Mouse (Mus musculus) left cerebral cortex, adult 18-20 months (tissue): ENCODE data around the gene Psd. TPM values are rescaled to one million over a fixed set of nuclear protein-coding genes. Genes with fewer than 3 reads are reported as not detected.

Source experiments
- DNase-seq, 2 experiments: peaks; one replicate each; pipeline ENCODE4 v3.0.0; 2021 to 2022; ENCODE audit warnings: low spot score in 2 of 2, mixed read lengths in 1 of 2
- microRNA-seq, 2 experiments: library from miRNA; unstranded; fragments of <30 nt; microRNA quantifications; one replicate each; pipeline ENCODE4 v1.2.0; 2021
- total RNA-seq, 2 experiments: library from RNA; stranded (reverse); gene quantifications; 2 replicates each; pipeline ENCODE4 v1.2.3; 2021

Psd gene
- total RNA-seq, 2 experiments from 2014 or later = 612 to 681 TPM

DNA sequence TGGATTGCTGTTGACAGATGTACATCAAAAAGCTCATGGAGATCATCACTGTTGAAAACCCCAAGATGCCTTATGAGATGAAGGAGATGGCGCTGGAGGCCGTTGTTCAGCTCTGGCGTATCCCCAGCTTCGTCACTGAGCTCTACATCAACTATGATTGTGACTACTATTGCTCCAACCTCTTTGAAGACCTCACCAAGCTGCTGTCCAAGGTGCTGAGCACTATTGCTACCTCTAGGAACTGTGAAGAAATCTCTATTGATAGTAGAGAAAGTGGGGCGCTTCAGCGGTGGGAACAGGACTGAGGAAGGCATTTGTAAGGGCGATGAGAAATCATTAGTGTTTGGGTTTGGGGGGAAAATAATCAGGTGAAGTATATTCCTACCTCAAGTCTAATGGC lies 62.2 kb downstream of the Psd start:
- no peak for DNase-seq

Small RNAs within 50 kb of the gene (microRNA-seq; reads per million reads assigned to microRNA genes)
- 2.2 to 5.1 reads per million in 2 experiments for gene Mir146b

Other genes starting within 250 kb of the Psd start
- not detected for gene Elovl3, start 195.3 kb downstream of the Psd start, total RNA-seq
- gene Pitx3, start 178.8 kb downstream of the Psd start, total RNA-seq = not detected
- 10 to 100 TPM; 84.6 to 86.4 TPM for gene Gbf1, start 174.6 kb downstream of the Psd start, total RNA-seq
- 1 to 10 TPM; 1.9 to 2.1 TPM for gene Nfkb2, start 22.8 kb downstream of the Psd start, total RNA-seq
- 10 to 100 TPM; 30.0 to 31.1 TPM for gene Fbxl15, start 1.0 kb upstream of the Psd start, total RNA-seq
- 100 to 1,000 TPM; 199 to 202 TPM for gene Cuedc2, start 11.5 kb upstream of the Psd start, total RNA-seq
- gene Mfsd13a, start 14.0 kb upstream of the Psd start, total RNA-seq = 10 to 100 TPM; 22.7 to 26.4 TPM
- under 1 TPM; 0.79 to 0.98 TPM for gene 2310034G01Rik, start 23.1 kb upstream of the Psd start, total RNA-seq
- gene Actr1a, start 68.6 kb upstream of the Psd start, total RNA-seq = 100 to 1,000 TPM; 196 to 198 TPM
- 10 to 100 TPM; 18.4 to 18.6 TPM for gene Sufu, start 69.7 kb upstream of the Psd start, total RNA-seq
- 100 to 1,000 TPM; 119 to 120 TPM for gene Trim8, start 174.5 kb upstream of the Psd start, total RNA-seq
- 100 to 1,000 TPM; 122 to 128 TPM for gene Arl3, start 246.0 kb upstream of the Psd start, total RNA-seq
- gene Sfxn2, start 246.2 kb upstream of the Psd start, total RNA-seq = 1 to 10 TPM; 3.5 to 5.6 TPM